10 mouse cellular contexts compared by ENCODE assay signal in genomic region chr12:69131981-69132380, GRCm38 (mm10). TPM values are rescaled to one million over a fixed set of nuclear protein-coding genes. Genes with fewer than 3 reads are reported as not detected.
DNase-seq lines count a peak whose midpoint lies in the region; ATAC-seq lines count a peak whose summit lies in the region.
"Had no signal": no experiment of that assay in that cellular context is flagged by ENCODE, and none has a peak within 500 bp of the region (broad histone marks: within the 10 kb centered on the region; RNA-seq: fewer than 3 reads in every experiment).

No protein-coding gene starts in this region.

- H3K27me3 ChIP-seq in forebrain, embryonic 14.5 days (replicated peaks; ENCODE audit: control insufficient read depth, insufficient read depth, low read length), result no peaks in the 10 kb centered on the region
- H3K27me3 ChIP-seq in forebrain, embryonic 15.5 days, result no peaks in the 10 kb centered on the region
- H3K27me3 ChIP-seq in midbrain, embryonic 14.5 days (ENCODE audit: control insufficient read depth, insufficient read depth, low read length), result no peaks in the 10 kb centered on the region
- H3K27me3 ChIP-seq: limb, embryonic 12.5 days; stomach, embryonic 15.5 days had no signal

- 9% methylated on average over 10 of the region's 10 CpGs for WGBS in forebrain, embryonic 14.5 days
- 8% methylated on average over 10 of the region's 10 CpGs for WGBS in forebrain, embryonic 15.5 days
- 11% methylated on average over 10 of the region's 10 CpGs for WGBS in midbrain, embryonic 14.5 days

- peak; percentile 77 for ATAC-seq in forebrain, embryonic 14.5 days
- ATAC-seq in forebrain, embryonic 15.5 days (replicated peaks), result no peak
- no peak for ATAC-seq in midbrain, embryonic 14.5 days (ENCODE audit: low FRiP score, low TSS enrichment)

- no peak overlapping the region for H3K4me3 ChIP-seq in forebrain, embryonic 14.5 days (ENCODE audit: low read depth, low read length)
- no peak overlapping the region for H3K4me3 ChIP-seq in forebrain, embryonic 15.5 days
- H3K4me3 ChIP-seq in midbrain, embryonic 14.5 days (replicated peaks; ENCODE audit: low read depth, low read length), result no peak overlapping the region
- H3K4me3 ChIP-seq: limb, embryonic 12.5 days; stomach, embryonic 15.5 days had no signal

- no peak overlapping the region for H3K9ac ChIP-seq in forebrain, embryonic 14.5 days (ENCODE audit: low read length)
- H3K9ac ChIP-seq in forebrain, embryonic 15.5 days (replicated peaks), result no peak overlapping the region
- no peak overlapping the region for H3K9ac ChIP-seq in midbrain, embryonic 14.5 days (replicated peaks; ENCODE audit: low read length)
- H3K9ac ChIP-seq: limb, embryonic 12.5 days; stomach, embryonic 15.5 days had no signal

- no peaks in the 10 kb centered on the region for H3K4me1 ChIP-seq in forebrain, embryonic 14.5 days (ENCODE audit: control insufficient read depth, insufficient read depth, low read length)
- no peaks in the 10 kb centered on the region for H3K4me1 ChIP-seq in forebrain, embryonic 15.5 days
- H3K4me1 ChIP-seq in midbrain, embryonic 14.5 days (ENCODE audit: control insufficient read depth, insufficient read depth, low read length), result no peaks in the 10 kb centered on the region
- H3K4me1 ChIP-seq: stomach, embryonic 15.5 days had no signal

- no peak overlapping the region for H3K4me2 ChIP-seq in forebrain, embryonic 14.5 days (ENCODE audit: low read length)
- H3K4me2 ChIP-seq in forebrain, embryonic 15.5 days (replicated peaks), result no peak overlapping the region
- no peak overlapping the region for H3K4me2 ChIP-seq in midbrain, embryonic 14.5 days (ENCODE audit: low read length)
- H3K4me2 ChIP-seq: limb, embryonic 12.5 days; stomach, embryonic 15.5 days had no signal

- DNase-seq in forebrain, embryonic 14.5 days (ENCODE audit: low spot score), result peak; percentile 72
- peak; percentile 54 for DNase-seq in A20 (ENCODE audit: low read depth, low spot score)
- peak; percentile 27 for DNase-seq in adrenal gland, adult 2 months
- peak; percentile 37 for DNase-seq in forelimb bud, embryonic 11.5 days (ENCODE audit: low read depth, low spot score)
- DNase-seq in layer of hippocampus, postnatal 36 days, result peak; percentile 12 to 24
- peak; percentile 86 for DNase-seq in midbrain, embryonic 14.5 days
- DNase-seq in thymus, postnatal 25 days, result peak; percentile 28

- H3K36me3 ChIP-seq in forebrain, embryonic 14.5 days (ENCODE audit: control insufficient read depth, insufficient read depth, low read length), result no peaks in the 10 kb centered on the region
- H3K36me3 ChIP-seq in forebrain, embryonic 15.5 days, result no peaks in the 10 kb centered on the region
- H3K36me3 ChIP-seq in midbrain, embryonic 14.5 days (ENCODE audit: control insufficient read depth, insufficient read depth, low read length), result no peaks in the 10 kb centered on the region
- H3K36me3 ChIP-seq: limb, embryonic 12.5 days; stomach, embryonic 15.5 days had no signal

- no peak overlapping the region for H3K27ac ChIP-seq in forebrain, embryonic 14.5 days (ENCODE audit: low read depth, low read length)
- H3K27ac ChIP-seq in forebrain, embryonic 15.5 days (replicated peaks), result no peak overlapping the region
- H3K27ac ChIP-seq in midbrain, embryonic 14.5 days (replicated peaks; ENCODE audit: low read depth, low read length), result no peak overlapping the region
- H3K27ac ChIP-seq: limb, embryonic 12.5 days; stomach, embryonic 15.5 days had no signal

- no peaks in the 10 kb centered on the region for H3K9me3 ChIP-seq in forebrain, embryonic 14.5 days (replicated peaks; ENCODE audit: control insufficient read depth, low read length)
- H3K9me3 ChIP-seq in forebrain, embryonic 15.5 days, result no peaks in the 10 kb centered on the region
- no peaks in the 10 kb centered on the region for H3K9me3 ChIP-seq in midbrain, embryonic 14.5 days (ENCODE audit: control insufficient read depth, low read length)
- H3K9me3 ChIP-seq: limb, embryonic 12.5 days; stomach, embryonic 15.5 days had no signal

RNA-seq across cellular contexts. Expression of gene Rps29, which starts 27.0 kb away (rescaled TPM):
- polyA plus RNA-seq in forebrain, embryonic 14.5 days (2014; fragmentation: Nextera tagmentation; extraction: Ambion mirVana), result 1,099 and 1,463 TPM in 2 replicates
- 1,221 and 1,345 TPM in 2 replicates for polyA plus RNA-seq in forebrain, embryonic 15.5 days (2015; fragmentation: Nextera tagmentation; extraction: Ambion mirVana)
- 1,000 to 10,000 TPM; 1,031 to 1,526 TPM for total RNA-seq in adrenal gland, adult 2 months (2021)
- 962 and 1,016 TPM in 2 replicates for polyA plus RNA-seq in adrenal gland, adult 2 months (2012; rRNA removed)
- total RNA-seq in layer of hippocampus, postnatal 36 days (2021), result 1,000 to 10,000 TPM; 1,096 to 1,116 TPM
- polyA plus RNA-seq in midbrain, embryonic 14.5 days (2014; fragmentation: Nextera tagmentation; extraction: Ambion mirVana), result 1,138 and 1,407 TPM in 2 replicates

RNA-seq across cellular contexts. Expression of gene Lrr1, which starts 36.6 kb away (rescaled TPM):
- 12.6 and 15.8 TPM in 2 replicates for polyA plus RNA-seq in forebrain, embryonic 14.5 days (2014; fragmentation: Nextera tagmentation; extraction: Ambion mirVana)
- 12.0 and 13.1 TPM in 2 replicates for polyA plus RNA-seq in forebrain, embryonic 15.5 days (2015; fragmentation: Nextera tagmentation; extraction: Ambion mirVana)
- total RNA-seq in adrenal gland, adult 2 months (2021), result under 1 TPM in 1 of 2 experiments, not detected in 1; 0.17 TPM
- polyA plus RNA-seq in adrenal gland, adult 2 months (2012; rRNA removed), result 0.64 TPM in 1 of 2 replicates, not detected in the other
- total RNA-seq in layer of hippocampus, postnatal 36 days (2021), result not detected
- polyA plus RNA-seq in midbrain, embryonic 14.5 days (2014; fragmentation: Nextera tagmentation; extraction: Ambion mirVana), result 4.3 and 5.5 TPM in 2 replicates

RNA-seq across cellular contexts. Expression of gene Rpl36al, which starts 51.9 kb away (rescaled TPM):
- polyA plus RNA-seq in forebrain, embryonic 14.5 days (2014; fragmentation: Nextera tagmentation; extraction: Ambion mirVana), result 338 and 389 TPM in 2 replicates
- 316 and 338 TPM in 2 replicates for polyA plus RNA-seq in forebrain, embryonic 15.5 days (2015; fragmentation: Nextera tagmentation; extraction: Ambion mirVana)
- 100 to 1,000 TPM; 629 to 634 TPM for total RNA-seq in adrenal gland, adult 2 months (2021)
- 14.6 and 16.0 TPM in 2 replicates for polyA plus RNA-seq in adrenal gland, adult 2 months (2012; rRNA removed)
- 100 to 1,000 TPM; 186 to 194 TPM for total RNA-seq in layer of hippocampus, postnatal 36 days (2021)
- polyA plus RNA-seq in midbrain, embryonic 14.5 days (2014; fragmentation: Nextera tagmentation; extraction: Ambion mirVana), result 340 and 383 TPM in 2 replicates

RNA-seq across cellular contexts. Expression of gene Mgat2, which starts 52.0 kb away (rescaled TPM):
- 35.5 and 38.6 TPM in 2 replicates for polyA plus RNA-seq in forebrain, embryonic 14.5 days (2014; fragmentation: Nextera tagmentation; extraction: Ambion mirVana)
- polyA plus RNA-seq in forebrain, embryonic 15.5 days (2015; fragmentation: Nextera tagmentation; extraction: Ambion mirVana), result 40.2 and 40.5 TPM in 2 replicates
- 10 to 100 TPM; 45.6 to 60.8 TPM for total RNA-seq in adrenal gland, adult 2 months (2021)
- 26.7 and 29.5 TPM in 2 replicates for polyA plus RNA-seq in adrenal gland, adult 2 months (2012; rRNA removed)
- 10 to 100 TPM; 27.0 to 29.3 TPM for total RNA-seq in layer of hippocampus, postnatal 36 days (2021)
- polyA plus RNA-seq in midbrain, embryonic 14.5 days (2014; fragmentation: Nextera tagmentation; extraction: Ambion mirVana), result 37.6 and 39.9 TPM in 2 replicates

Comparison
In these comparisons a context has a peak if more than half of its experiments do, and no peak if none do; other contexts are left out.
1. DNase-seq: peak in every context shown above with its lines; median percentile 86 in midbrain, embryonic 14.5 days; 72 in forebrain, embryonic 14.5 days; 54 in A20; 37 in forelimb bud, embryonic 11.5 days; 28 in thymus, postnatal 25 days; 27 in adrenal gland, adult 2 months; 18 in layer of hippocampus, postnatal 36 days.
2. RNA of gene Rpl36al, which starts 51.9 kb away (polyA plus RNA-seq): 338 to 389 TPM in forebrain, embryonic 14.5 days, 340 to 383 TPM in midbrain, embryonic 14.5 days and 316 to 338 TPM in forebrain, embryonic 15.5 days; 14.6 to 16.0 TPM in adrenal gland, adult 2 months; every median in the first group is over 10 times any median in the second.